Mouse (Mus musculus): ENCODE data around the gene Myrfl.

- TF ChIP-seq TAL1 (IDR thresholded peaks at IDR 0.05; ENCODE audit: low read length) (no peak), GATA1 (IDR thresholded peaks at IDR 0.05; ENCODE audit: low read length) (no peak)
Observed at GRCm38 (mm10) chr10:116796066-116796465, 100.7 kb downstream of the Myrfl start.
